Mouse (Mus musculus) small intestine, adult 2 months (tissue): ENCODE measurements around the gene Fat3.

Source experiments
- CTCF ChIP-seq: fragments of 200-500 bp; IDR thresholded peaks from 2 replicates; pipeline ENCODE4 v1.5.1; 2012; ENCODE audit warnings: low read depth, mild to moderate bottlenecking, control low read depth, inconsistent platforms, low read length, moderate library complexity, mixed read lengths; ENCODE audit not compliant: insufficient replicate concordance, insufficient read length; ENCODE audit errors: extremely low read depth
- POLR2A ChIP-seq: fragments of 200-500 bp; IDR thresholded peaks from 2 replicates; pipeline ENCODE4 v1.6.1; 2012; ENCODE audit warnings: low read depth, mild to moderate bottlenecking, control low read depth, inconsistent platforms, low read length, moderate library complexity

- TF ChIP-seq CTCF = no peak
- no peak for TF ChIP-seq POLR2A
These were observed 16.3 kb downstream of the Fat3 start for GRCm38 (mm10) chr9:16484765-16485164.
